Mouse (Mus musculus) gastrocnemius, adult 18-20 months (tissue): Measurements from ENCODE around the gene Rab26. TPM values are rescaled to one million over a fixed set of nuclear protein-coding genes. Genes with fewer than 3 reads are reported as not detected.

Experiments used
- DNase-seq: peaks from one replicate; pipeline ENCODE4 v3.0.0; 2021; ENCODE audit warnings: low spot score
- total RNA-seq, 2 experiments: library from RNA; stranded (reverse); gene quantifications; 2 replicates each; pipeline ENCODE4 v1.2.3; 2021

Gene Rab26
- total RNA-seq, 2 experiments from 2014 or later: not detected

- no peak for DNase-seq
These were observed 14.4 kb upstream of the Rab26 start for GRCm38 (mm10) chr17:24548435-24548834.

- no peak for DNase-seq
These were observed 12.2 kb upstream of the Rab26 start for GRCm38 (mm10) chr17:24546234-24546633.

GRCm38 (mm10) chr17:24545247-24545646, 11.2 kb upstream of the Rab26 start:
- DNase-seq: no peak

DNA sequence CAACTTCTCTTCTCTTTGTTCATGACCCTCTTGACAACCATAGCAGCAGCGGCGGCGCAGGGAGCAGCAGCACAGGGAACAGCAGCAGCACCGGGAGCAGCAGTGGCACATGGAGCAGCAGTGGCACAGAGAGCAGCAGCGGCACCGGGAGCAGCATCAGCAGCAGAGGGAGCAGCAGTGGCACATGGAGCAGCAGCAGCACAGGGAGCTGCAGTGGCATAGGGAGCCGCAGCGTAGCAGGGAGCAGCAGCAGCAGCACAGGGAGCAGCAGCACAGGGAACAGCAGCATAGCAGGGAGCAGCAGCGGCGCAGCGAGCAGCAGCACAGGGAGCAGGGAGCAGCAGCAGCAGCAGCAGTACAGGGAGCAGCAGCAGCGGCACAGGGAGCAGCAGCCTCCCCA, 10.6 kb upstream of the Rab26 start:
- no peak for DNase-seq

DNA sequence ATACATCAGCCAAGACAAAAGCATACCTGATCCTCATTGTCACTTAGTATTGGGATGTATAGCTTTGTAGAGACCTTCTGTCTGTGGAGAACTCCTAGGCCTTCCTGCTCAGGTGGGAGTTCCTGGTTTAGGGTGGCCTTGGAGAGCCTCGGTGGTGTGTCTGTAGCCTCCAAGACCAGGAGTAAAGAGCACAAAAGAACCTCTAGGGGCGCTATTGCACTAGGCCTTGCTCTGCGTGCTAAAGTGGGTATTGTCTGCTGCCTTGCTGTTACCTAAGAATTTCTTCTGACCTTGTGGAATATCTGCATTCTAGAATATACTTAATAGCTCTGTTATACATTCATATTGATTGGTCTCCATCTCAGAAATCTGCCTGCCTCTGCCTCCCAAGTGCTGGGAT, 6.4 kb upstream of the Rab26 start:
- DNase-seq: peak; percentile 56

DNA sequence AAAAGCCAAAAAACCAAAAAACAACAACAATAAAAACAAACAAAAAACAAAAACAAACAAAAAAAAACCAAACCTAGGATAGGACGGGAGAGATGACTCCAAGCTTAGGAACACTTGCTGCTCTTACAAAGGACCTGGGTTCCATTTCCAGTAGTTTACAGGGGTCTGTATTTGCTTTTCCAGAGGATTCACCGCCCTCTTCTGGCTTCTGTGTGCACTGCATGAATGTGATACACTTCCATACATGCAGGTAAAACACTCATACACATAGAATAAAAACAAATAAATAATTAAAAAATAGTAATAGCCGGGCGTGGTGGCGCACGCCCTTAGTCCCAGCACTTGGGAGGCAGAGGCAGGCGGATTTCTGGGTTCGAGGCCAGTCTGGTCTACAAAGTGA, 4.9 kb upstream of the Rab26 start:
- peak; percentile 53 for DNase-seq

- no peak for DNase-seq
These were observed 3.5 kb upstream of the Rab26 start for GRCm38 (mm10) chr17:24537536-24537935.

DNA sequence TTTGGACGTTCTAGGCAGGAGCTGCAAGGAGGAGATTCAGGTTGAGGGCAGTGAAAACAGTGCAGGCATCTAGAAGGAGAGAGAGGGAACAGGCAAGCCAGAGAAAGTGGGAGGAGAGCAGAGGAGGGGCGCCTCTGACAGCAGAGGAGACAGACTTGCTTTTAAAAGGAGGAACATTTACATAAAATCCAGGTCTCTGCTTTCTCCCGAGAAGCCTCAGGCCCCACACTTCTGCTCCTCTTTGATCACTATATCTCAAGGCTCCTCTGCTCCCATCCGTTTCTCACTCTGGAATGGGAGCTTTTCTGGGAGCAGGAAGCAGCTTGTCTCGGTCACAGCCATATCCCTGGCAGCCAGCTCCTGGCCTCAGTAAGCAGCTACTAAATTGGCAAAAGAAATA, 1.3 kb upstream of the Rab26 start:
- no peak for DNase-seq

DNA sequence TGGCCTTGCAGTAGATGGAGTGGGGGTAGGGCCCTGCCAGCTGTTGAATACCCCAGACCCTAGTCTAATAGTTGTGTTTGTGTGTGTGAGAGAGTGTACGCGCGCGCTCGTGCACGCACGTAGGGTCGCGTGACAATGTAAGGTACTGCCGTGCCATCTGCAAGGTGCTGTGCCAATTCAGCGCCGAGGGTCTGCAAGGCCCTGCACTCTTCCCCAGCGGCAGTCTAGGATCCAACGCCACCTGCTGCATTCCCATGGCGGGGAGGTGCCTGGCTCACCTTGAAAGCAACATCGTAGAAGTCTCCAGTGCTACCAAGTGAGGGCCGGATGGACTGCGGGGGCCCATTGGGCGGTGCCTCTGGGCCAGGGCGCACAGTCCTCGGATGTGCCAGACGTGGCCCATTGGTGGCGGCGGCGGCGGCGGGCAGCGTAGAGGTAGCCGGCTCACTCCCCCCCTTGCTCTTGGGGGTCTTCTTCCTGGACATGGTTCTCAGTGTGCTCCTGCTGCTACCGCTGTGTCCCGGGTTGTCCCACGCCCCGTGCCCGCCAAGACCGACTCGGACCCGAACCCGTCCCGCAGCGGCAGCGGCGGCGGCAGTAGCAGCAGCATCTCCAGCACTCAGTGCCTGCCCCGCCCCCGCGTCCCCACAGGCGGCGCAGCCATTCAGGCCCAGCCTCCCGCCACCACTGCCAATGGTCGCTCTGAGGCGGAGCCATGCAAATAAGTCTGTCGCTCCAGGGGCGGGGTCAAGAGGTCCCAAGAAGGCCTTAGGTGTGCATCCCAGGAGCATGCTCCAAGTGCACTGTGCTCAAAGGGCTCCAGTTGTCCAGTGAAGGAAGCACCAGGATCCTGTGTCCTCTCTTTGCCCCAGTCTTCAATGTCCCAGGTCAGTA, 664 bp downstream of the Rab26 start:
- peak; percentile 85 for DNase-seq

- DNase-seq: no peak
These were observed 2.0 kb downstream of the Rab26 start for GRCm38 (mm10) chr17:24532045-24532444.

DNA sequence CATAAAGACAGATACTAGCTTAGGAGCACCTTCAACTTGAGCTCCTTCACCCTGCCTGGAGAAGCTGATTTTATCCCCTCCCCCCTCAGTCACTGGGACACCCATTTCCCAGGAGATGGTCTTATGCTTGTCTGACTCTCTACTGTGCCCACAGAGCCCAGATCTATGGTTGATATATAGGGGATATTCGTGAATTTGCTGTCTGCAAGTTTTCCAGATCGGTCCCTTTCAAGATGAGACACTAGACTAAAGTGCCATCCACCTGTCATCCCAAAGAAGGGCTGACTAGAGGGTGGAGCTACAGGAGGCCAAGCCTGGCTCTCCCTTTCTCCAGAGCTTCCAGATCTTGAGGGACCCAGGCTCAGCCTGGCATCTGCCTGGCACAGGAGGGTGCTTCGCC, 2.9 kb downstream of the Rab26 start:
- no peak for DNase-seq

GRCm38 (mm10) chr17:24530361-24531050, 3.5 kb downstream of the Rab26 start:
- no peak for DNase-seq

- DNase-seq: no peak
These were observed 4.1 kb downstream of the Rab26 start for GRCm38 (mm10) chr17:24529883-24530282.

- peak; percentile 42 for DNase-seq
These were observed 5.0 kb downstream of the Rab26 start for GRCm38 (mm10) chr17:24529007-24529451.

- no peak for DNase-seq
These were observed 5.5 kb downstream of the Rab26 start for GRCm38 (mm10) chr17:24528560-24528918.

GRCm38 (mm10) chr17:24527723-24528559, 6.1 kb downstream of the Rab26 start, which contains the start of gene Traf7:
Traf7 (minus strand) TSS chr17:24527938.
- DNase-seq: peak; percentile 97

- DNase-seq: no peak
These were observed 6.7 kb downstream of the Rab26 start for GRCm38 (mm10) chr17:24527315-24527714.

DNA sequence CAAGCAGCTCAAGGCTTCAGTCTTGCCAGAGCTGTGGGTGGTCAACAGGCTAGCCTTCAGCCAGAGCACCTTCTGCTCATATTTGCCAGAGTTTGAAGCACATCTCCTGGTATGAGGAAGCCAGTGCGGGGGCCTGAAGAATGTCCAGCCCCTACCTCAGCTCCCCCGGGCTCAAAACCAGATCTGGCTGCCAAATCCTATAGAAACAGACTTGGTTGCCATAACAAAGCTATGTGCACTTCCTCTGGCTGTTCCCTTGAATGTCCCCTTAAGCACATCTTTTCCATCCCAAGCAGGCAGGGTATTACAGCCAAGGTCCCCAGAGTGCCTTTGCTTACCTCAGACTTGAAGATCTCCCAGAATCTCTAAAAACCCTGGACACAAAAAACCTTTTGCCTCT, 9.3 kb downstream of the Rab26 start:
- DNase-seq: no peak

- DNase-seq: no peak
These were observed 13.6 kb downstream of the Rab26 start for GRCm38 (mm10) chr17:24520450-24520849.

- DNase-seq: no peak
These were observed 19.4 kb downstream of the Rab26 start for GRCm38 (mm10) chr17:24514270-24515257.

GRCm38 (mm10) chr17:24513609-24514008, 20.4 kb downstream of the Rab26 start:
- DNase-seq: peak; percentile 35
